9 mouse cellular contexts compared by ENCODE assay signal in the genomic region with DNA sequence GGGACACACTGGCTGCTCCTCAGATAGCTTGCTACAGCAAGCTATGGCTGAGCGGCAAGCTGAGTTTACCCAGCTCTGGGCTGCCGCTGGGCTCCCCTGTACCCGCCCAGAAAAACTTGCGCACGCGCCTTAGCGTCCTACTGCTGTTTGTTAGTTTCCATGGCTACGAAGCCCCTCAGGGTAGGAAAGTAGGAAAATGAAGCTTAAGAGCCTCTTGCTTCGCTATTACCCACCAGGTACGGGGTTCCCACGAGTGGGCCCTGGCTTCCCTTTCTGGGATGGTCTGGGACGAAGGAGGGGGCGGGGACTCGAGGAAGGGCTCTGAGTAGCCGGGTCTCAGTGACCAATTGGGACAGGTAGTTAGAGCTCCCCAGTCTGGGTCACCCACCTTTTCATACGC. TPM values are rescaled to one million over a fixed set of nuclear protein-coding genes. Genes with fewer than 3 reads are reported as not detected.
DNase-seq lines count a peak whose midpoint lies in the region; ATAC-seq lines count a peak whose summit lies in the region.
"Had no signal": no experiment of that assay in that cellular context is flagged by ENCODE, and none has a peak within 500 bp of the region (broad histone marks: within the 10 kb centered on the region; RNA-seq: fewer than 3 reads in every experiment).

A gene (plus strand): TSS at position 150 of the 400 bp plus-strand sequence.

- intact Hi-C loops in gastrocnemius, postnatal 14 days (cut with DNase I; ENCODE audit: low total_unique reads): no loop called here
- intact Hi-C loops in left cerebral cortex, postnatal 25 days (cut with DNase I): no loop called here

- H3K4me3 ChIP-seq in midbrain, embryonic 10.5 days: peak within 1 kb of the TSS; percentile 65

- 1% methylated on average over 16 of the region's 16 CpGs for WGBS in midbrain, embryonic 10.5 days

- H3K36me3 ChIP-seq in midbrain, embryonic 10.5 days: no peaks in the 10 kb centered on the region

- peaks cover 9% of the 10 kb centered on the region; the same call in 1 of the 2 replicates for H3K4me1 ChIP-seq in midbrain, embryonic 10.5 days

- no peaks in the 10 kb centered on the region for H3K27me3 ChIP-seq in midbrain, embryonic 10.5 days (ENCODE audit: low read depth, poor library complexity, severe bottlenecking)

- peak; percentile 30 for DNase-seq in CD4-positive, CD25-positive, alpha-beta regulatory T cell, adult 2 months (ENCODE audit: low read depth, low spot score)
- DNase-seq in cerebellum, postnatal 36 days: peak; percentile 23 to 29
- DNase-seq in gastrocnemius, postnatal 14 days: peak; percentile 59
- peak; percentile 60 to 65 for DNase-seq in left cerebral cortex, postnatal 25 days (ENCODE audit: low spot score in 2 of 2)
- peak; percentile 86 for DNase-seq in midbrain, embryonic 10.5 days (ENCODE audit: low spot score)
- DNase-seq in skeletal muscle tissue, adult 2 months (ENCODE audit: low read depth, low spot score): peak; percentile 11

- no peak for ATAC-seq in CD4-positive, CD25-positive, alpha-beta regulatory T cell, adult 4 months
- peak; percentile 52 for ATAC-seq in inflammation-experienced regulatory T-cells, adult 6 months

- peak within 1 kb of the TSS; percentile 78 for H3K27ac ChIP-seq in midbrain, embryonic 10.5 days (replicated peaks)

- H3K9me3 ChIP-seq in midbrain, embryonic 10.5 days (replicated peaks): no peaks in the 10 kb centered on the region

RNA-seq across cellular contexts. Expression of the gene that starts here (rescaled TPM):
- not detected for polyA plus RNA-seq in CD4-positive, CD25-positive, alpha-beta regulatory T cell, adult 4 months (2017; shearing (Covaris generic))
- not detected for total RNA-seq in gastrocnemius, postnatal 14 days (2021)
- polyA plus RNA-seq in inflammation-experienced regulatory T-cells, adult 6 months (2017; shearing (Covaris generic)): 1 to 10 TPM in 1 of 3 experiments, under 1 TPM in 1, not detected in 1; 0.44 to 1.2 TPM
- under 1 TPM; 0.32 to 0.39 TPM for total RNA-seq in left cerebral cortex, postnatal 25 days (2021)
- 0.11 and 0.21 TPM in 2 replicates for polyA plus RNA-seq in midbrain, embryonic 10.5 days (2016; fragmentation: Nextera tagmentation; extraction: Ambion mirVana)
- total RNA-seq: neutrophil, adult 5-6 weeks had no signal

Comparison
In these comparisons a context has a peak if more than half of its experiments do, and no peak if none do; other contexts are left out.
1. Peak in DNase-seq in gastrocnemius, postnatal 14 days; RNA of the gene not detected or under 1 TPM.
2. Peak in DNase-seq in left cerebral cortex, postnatal 25 days; RNA of the gene not detected or under 1 TPM.
3. Peak in DNase-seq, H3K4me3 ChIP-seq and H3K27ac ChIP-seq in midbrain, embryonic 10.5 days; RNA of the gene not detected or under 1 TPM.
4. DNase-seq: peak in every context shown above with its lines; median percentile 86 in midbrain, embryonic 10.5 days; 62 in left cerebral cortex, postnatal 25 days; 59 in gastrocnemius, postnatal 14 days; 30 in CD4-positive, CD25-positive, alpha-beta regulatory T cell, adult 2 months; 26 in cerebellum, postnatal 36 days; 11 in skeletal muscle tissue, adult 2 months.